Mouse (Mus musculus) kidney, embryonic 16.5 days (tissue): ENCODE data around the gene Zfp784. TPM values are rescaled to one million over a fixed set of nuclear protein-coding genes. Genes with fewer than 3 reads are reported as not detected.
"Not testable (repeated sequence)": the region's sequence is repeated elsewhere in the genome, so short reads cannot be mapped to it uniquely, and the experiment has no call there.

ENCODE experiments used
- ATAC-seq: fragments of 200-750 bp; cut with Nextera tagmentation; 2 replicates; pipeline ENCODE4 v1.8.0; 2017; ENCODE audit warnings: moderate TSS enrichment; ENCODE audit not compliant: low FRiP score, low TSS enrichment
- H3K27ac ChIP-seq: fragments of 300-500 bp; sonication (generic); 2 replicates; pipeline ENCODE4 v1.5.1; 2014; ENCODE audit warnings: low read length
- H3K27me3 ChIP-seq: fragments of 300-500 bp; sonication (generic); 2 replicates; pipeline ENCODE4 v1.6.1; 2014; ENCODE audit warnings: low read length, control low read depth, mixed read lengths; ENCODE audit not compliant: insufficient read depth
- H3K36me3 ChIP-seq: fragments of 300-500 bp; sonication (generic); 2 replicates; pipeline ENCODE4 v1.6.1; 2014; ENCODE audit warnings: low read length, control low read depth, mixed read lengths; ENCODE audit not compliant: insufficient read depth
- H3K4me1 ChIP-seq: fragments of 300-500 bp; sonication (generic); 2 replicates; pipeline ENCODE4 v1.6.1; 2014; ENCODE audit warnings: low read length, control low read depth, mixed read lengths; ENCODE audit not compliant: insufficient read depth
- H3K4me2 ChIP-seq: fragments of 300-500 bp; sonication (generic); replicated peaks from 2 replicates; pipeline ENCODE4 v1.6.1; 2014; ENCODE audit warnings: low read depth, low read length
- H3K4me3 ChIP-seq: fragments of 300-500 bp; sonication (generic); 2 replicates; pipeline ENCODE4 v1.5.1; 2014; ENCODE audit warnings: mild to moderate bottlenecking, low read length
- H3K9ac ChIP-seq: fragments of 300-500 bp; sonication (generic); replicated peaks from 2 replicates; pipeline ENCODE4 v1.6.1; 2014; ENCODE audit warnings: low read length
- H3K9me3 ChIP-seq: fragments of 300-500 bp; sonication (generic); 2 replicates; pipeline ENCODE4 v1.6.1; 2016; ENCODE audit warnings: low read length, control low read depth
- WGBS: fragments of 180-500 bp; shearing (Covaris S2); extraction: QIAGEN DNeasy Blood & Tissue Kit; methylation state at CpG from one replicate; pipeline ENCODE4 v1.1.7; 2014; 5-methylcytosine and 5-hydroxymethylcytosine counted together
- polyA plus RNA-seq: library from polyadenylated mRNA; unstranded; fragments of >200 nt; fragmentation: Nextera tagmentation; extraction: Ambion mirVana; gene quantifications from 2 replicates; pipeline ENCODE4 v1.2.1, GENCODE M21; 2015

Zfp784 gene
- polyA plus RNA-seq, 1 experiment from 2014 or later, result 8.2 TPM

DNA sequence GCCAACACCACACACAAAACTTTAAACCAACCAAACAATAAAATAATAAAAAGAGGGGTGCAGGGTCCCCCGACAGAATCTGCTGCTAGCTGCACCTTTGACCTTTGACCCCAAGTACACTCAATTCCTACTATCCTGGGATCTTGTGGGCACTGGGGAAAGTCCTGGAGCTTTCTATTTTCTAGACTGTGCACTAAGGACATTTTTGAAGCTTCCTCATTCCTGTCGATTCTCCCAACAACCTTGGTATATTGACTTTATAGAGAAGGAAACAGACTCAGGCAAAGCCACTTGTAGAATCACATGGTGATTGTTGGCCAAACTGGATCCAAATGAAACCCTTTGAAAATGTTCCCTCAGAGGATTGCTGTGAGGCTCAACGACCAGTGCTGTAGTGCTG, 22.2 kb downstream of the Zfp784 start:
- WGBS, result 57% methylated on average over 3 of the region's 3 CpGs
- no peaks in the 10 kb centered on the region for H3K27me3 ChIP-seq
- peaks cover 22% of the 10 kb centered on the region for H3K4me1 ChIP-seq
- peaks cover 26% of the 10 kb centered on the region for H3K36me3 ChIP-seq
- peak overlapping the region; percentile 99 for H3K27ac ChIP-seq
- H3K4me3 ChIP-seq, result peak overlapping the region; percentile 86
- H3K4me2 ChIP-seq, result peak overlapping the region; percentile 73
- H3K9ac ChIP-seq, result peak overlapping the region; percentile 79
- ATAC-seq, result no peak
- H3K9me3 ChIP-seq, result no peaks in the 10 kb centered on the region

DNA sequence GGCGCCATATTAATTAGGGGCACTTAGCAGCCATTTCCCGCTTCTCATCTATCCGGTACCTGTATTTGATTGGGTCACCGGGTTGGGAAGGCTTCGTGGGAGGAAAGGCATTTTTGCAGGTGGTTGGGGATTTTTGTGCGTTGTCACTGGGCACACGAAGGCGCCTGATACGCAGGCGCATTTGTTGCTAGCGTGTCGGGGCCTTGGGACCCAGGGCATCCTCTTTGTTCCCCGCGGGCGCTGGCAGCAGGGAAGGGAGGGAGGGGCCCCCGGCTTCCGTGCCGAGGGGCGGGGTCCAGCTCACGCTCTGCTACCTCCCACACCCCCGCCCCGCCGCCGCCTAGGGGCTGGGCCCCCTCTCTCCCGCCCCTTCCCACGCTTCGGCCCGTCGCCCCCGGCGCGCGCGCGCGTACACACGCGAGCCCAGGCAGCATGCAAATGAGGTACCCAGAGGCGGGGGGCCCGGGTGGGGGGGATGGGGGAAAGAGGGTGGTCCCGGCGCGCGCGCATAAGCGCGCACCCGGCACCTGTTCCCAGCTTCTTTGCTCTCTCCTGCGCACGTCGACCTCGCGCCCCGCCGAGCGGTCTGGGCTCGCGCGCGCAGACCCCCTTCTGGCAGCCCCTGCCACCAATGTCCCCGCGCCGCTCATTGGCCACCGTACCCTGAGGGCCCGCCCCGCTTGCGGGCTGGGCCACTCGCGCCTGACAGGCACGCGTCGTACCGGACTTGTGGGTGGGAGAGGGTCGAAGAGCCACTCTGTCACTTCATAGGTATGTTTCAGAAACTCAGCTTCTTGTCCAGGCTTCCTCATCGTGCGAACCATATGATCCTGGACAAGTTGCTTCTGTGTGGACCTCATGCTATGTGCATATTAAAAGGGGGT, 22.9 kb downstream of the Zfp784 start, which contains the start of gene Gm44973:
Gm44973 (plus strand) TSS at position 379 of the 884 bp plus-strand sequence.
- H3K27me3 ChIP-seq, result no peaks in the 10 kb centered on the region
- peaks cover 33% of the 10 kb centered on the region for H3K36me3 ChIP-seq
- peak within 1 kb of the TSS; percentile 86 for H3K4me3 ChIP-seq
- H3K9me3 ChIP-seq, result no peaks in the 10 kb centered on the region
- peak within 1 kb of the TSS; percentile 73 for H3K4me2 ChIP-seq
- WGBS, result under 1% methylated on average over 51 of the region's 76 CpGs
- peaks cover 21% of the 10 kb centered on the region for H3K4me1 ChIP-seq
- peak within 1 kb of the TSS; percentile 99 for H3K27ac ChIP-seq
- peak within 1 kb of the TSS; percentile 95 for H3K9ac ChIP-seq
- peak; percentile 79 for ATAC-seq

DNA sequence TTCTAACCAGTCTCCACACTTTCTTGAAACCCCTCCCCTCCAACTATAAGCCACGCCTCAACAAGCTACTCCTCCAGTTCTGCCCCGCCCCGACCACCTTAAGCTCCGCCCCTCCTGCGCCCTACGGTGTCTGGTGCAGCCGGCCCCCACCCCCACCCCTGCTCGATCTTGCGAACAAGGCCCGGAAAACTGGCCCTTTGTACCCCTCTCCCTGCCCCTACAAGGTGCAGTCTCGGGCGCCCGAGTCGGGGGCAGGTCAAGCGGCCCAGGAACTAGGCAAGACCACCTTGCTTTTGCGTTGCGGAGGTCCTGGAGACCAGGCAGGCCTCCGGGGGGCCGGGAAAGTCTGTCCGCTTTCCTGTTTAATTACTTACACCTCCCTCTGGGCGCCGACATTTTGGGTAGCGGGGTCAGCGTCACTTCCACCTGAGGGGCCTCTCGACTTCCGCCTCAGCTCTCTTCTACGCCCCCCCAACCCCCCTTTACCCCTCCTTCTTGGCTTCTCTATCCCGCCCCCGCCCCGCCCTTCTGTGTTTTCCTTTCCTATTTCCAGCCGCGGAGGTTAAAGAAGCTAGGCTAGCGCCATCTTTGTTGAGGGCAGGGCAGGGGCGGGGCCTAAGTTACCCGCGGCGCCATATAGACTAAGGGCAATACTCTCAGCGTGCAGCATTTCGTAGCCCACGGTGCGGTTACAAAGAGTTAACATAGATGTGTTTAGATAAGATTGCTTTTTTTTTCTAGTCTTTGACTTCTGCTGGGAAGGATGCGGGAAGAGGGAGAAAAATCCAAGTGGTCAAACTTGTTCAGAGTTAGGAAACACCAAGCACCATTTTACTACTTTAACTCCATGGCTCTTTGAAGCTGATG, 23.8 kb downstream of the Zfp784 start, which contains the start of the genes Zfp524 and Fiz1:
Zfp524 (plus strand) TSS at position 165 of the 867 bp plus-strand sequence.
Fiz1 (minus strand) TSS at position 447 of the 867 bp plus-strand sequence.
- peaks cover 42% of the 10 kb centered on the region for H3K36me3 ChIP-seq
- H3K9me3 ChIP-seq, result no peaks in the 10 kb centered on the region
- ATAC-seq, result peak; percentile 81
- peak within 1 kb of the TSS; percentile 86 for H3K4me3 ChIP-seq
- H3K4me2 ChIP-seq, result peak within 1 kb of the TSS; percentile 73
- H3K4me1 ChIP-seq, result peaks cover 21% of the 10 kb centered on the region
- H3K9ac ChIP-seq, result peak within 1 kb of the TSS; percentile 95
- WGBS, result 0% methylated on average over 41 of the region's 42 CpGs
- no peaks in the 10 kb centered on the region for H3K27me3 ChIP-seq
- peak within 1 kb of the TSS; percentile 99 for H3K27ac ChIP-seq

DNA sequence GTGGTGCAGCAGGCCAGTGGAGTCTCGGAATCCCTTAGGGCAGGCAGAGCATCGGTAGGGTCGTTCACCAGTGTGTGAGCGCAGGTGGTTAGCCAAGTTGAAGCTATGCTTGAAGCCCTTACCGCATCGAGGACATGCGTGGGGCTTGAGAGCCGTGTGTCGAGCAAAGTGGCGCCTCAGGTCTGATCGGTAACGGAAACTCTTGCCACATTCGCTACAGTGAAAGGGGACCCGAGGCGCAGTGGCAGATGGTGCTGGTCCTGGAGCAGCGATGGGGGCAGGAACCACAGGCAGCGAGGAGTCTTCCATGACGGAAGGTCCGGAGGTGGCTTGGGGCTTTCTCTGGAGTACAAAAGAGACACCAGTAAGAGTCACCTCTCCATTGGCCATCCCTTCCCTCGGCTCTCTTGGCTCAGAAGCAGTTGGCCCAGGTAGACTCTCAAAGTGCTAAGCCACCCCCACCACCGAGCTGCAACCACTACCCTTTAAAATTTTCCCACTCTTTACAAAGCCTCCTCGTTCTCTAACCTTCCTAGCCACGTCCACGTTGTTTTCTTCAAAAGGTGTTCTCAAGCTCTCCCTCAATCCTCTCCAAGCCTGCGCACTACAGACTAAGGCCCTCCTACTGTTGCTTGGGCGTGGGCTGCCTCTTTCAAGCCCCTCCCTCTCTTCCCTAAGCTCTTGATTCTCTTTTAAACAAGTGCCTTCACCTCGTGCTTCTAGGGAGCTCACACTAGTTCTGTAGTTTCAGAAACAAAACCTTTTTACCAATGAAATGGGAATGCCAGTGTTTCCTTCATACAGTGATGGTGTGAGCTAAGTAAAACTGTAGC, 25.3 kb downstream of the Zfp784 start:
- no peaks in the 10 kb centered on the region for H3K9me3 ChIP-seq
- H3K27me3 ChIP-seq, result no peaks in the 10 kb centered on the region
- peaks cover 58% of the 10 kb centered on the region for H3K36me3 ChIP-seq
- 92% methylated on average over 27 of the region's 27 CpGs for WGBS
- ATAC-seq, result no peak
- no peak overlapping the region for H3K27ac ChIP-seq
- H3K4me2 ChIP-seq, result peak overlapping the region; percentile 54
- no peak overlapping the region for H3K9ac ChIP-seq
- H3K4me3 ChIP-seq, result peak overlapping the region; percentile 86; the same call in 1 of the 2 replicates
- H3K4me1 ChIP-seq, result peaks cover 13% of the 10 kb centered on the region

DNA sequence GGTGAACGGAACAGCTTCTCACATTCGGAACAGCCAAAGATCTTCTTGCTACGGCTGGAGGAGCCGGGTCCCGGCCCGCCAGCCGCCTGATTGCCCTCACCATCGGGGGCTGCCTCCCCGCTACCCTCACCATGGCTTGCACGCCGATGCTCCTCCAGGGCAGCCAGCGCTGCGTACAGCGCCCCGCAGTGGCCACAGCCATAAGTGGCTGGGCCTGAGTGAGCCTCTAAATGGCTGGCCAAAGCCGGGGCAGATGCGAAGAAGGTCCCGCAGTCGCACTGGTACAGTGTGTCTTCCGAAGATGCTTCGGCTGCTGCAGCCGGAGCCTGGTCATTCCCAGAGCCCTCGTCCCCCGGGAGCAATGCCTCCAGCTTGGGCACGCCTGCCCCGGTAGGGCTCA, 30.0 kb downstream of the Zfp784 start:
- Histone ChIP-seq H3K9me3 (no peaks in the 10 kb centered on the region), H3K36me3 (peaks cover 67% of the 10 kb centered on the region), H3K27me3 (no peaks in the 10 kb centered on the region), H3K4me3 (no peak overlapping the region), H3K4me1 (0 out of 2 replicates have a peak, but pooled peaks cover 2% of the 10 kb centered on the region), H3K27ac (no peak overlapping the region), H3K4me2 (no peak overlapping the region), H3K9ac (no peak overlapping the region)
- WGBS, result 95% methylated on average over 23 of the region's 26 CpGs
- 0 out of 2 replicates have a peak, but pooled peaks have one; percentile 13 for ATAC-seq

DNA sequence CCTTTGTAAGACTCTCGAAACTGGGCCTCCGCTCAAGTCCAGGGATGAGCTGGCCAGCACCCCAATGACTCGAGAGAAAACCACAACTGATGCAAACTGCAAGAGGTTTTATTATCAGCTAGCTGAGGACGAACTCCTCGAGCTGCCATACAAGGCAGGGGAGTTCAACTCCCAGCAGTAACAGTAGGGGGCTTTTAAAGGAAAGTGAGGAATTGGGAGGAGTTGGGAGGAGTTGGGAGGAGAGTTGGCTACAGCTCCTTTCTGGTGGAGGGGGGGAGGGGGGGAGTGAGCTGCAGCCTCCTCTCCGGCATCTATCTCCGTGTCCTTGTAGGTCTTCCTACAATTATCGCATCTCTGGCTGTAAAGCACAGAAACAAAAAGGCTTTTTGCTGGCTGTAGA, 35.4 kb downstream of the Zfp784 start:
- H3K4me2 ChIP-seq, H3K4me3 ChIP-seq, H3K27ac ChIP-seq, H3K4me1 ChIP-seq, ATAC-seq, H3K9me3 ChIP-seq, H3K9ac ChIP-seq, H3K27me3 ChIP-seq: not testable (repeated sequence)
- WGBS, result 74% methylated on average over 8 of the region's 8 CpGs
- H3K36me3 ChIP-seq, result peaks cover 18% of the 10 kb centered on the region

DNA sequence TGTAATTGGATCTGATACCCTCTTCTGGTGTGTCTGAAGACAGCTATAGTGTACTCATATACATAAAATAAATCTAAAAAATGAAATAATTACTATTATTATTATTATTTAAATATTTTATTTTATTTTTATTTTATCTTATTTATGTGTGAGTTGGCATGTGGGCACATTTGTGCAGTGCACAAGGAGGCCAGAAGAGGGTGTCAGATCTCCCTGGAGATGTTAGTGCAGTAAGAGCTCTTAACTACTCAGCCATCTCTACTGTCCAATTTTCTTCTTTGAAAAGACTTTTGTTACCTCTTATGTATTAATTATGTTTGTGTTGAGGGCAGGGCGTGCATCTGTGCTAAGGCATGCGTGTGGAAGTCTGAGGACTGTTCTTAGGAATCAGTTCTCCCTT, 38.4 kb downstream of the Zfp784 start:
- no peak overlapping the region for H3K4me2 ChIP-seq
- H3K4me3 ChIP-seq, result no peak overlapping the region
- H3K36me3 ChIP-seq, result no peaks in the 10 kb centered on the region
- no peak for ATAC-seq
- WGBS, result 65% methylated on average over 2 of the region's 2 CpGs
- H3K4me1 ChIP-seq, result peaks cover 15% of the 10 kb centered on the region
- H3K9me3 ChIP-seq, result no peaks in the 10 kb centered on the region
- no peak overlapping the region for H3K27ac ChIP-seq
- no peak overlapping the region for H3K9ac ChIP-seq
- no peaks in the 10 kb centered on the region for H3K27me3 ChIP-seq

DNA sequence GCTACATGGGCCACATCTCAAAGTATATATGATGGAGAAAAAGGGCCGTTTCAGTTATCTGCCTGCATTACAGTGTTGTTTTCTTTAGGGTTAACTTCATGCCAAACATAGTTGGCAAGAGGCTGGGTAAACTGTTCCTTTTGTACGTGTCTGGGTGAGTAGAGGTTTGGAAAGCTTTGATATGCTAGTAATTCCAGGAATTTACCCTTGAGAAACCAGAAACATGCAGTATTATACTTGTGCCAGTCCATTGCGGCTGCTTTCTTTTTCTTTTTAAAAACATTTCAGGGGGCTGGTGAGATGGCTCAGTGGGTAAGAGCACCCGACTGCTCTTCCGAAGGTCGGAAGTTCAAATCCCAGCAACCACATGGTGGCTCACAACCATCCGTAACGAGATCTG, 41.3 kb downstream of the Zfp784 start:
- peak overlapping the region; percentile 72; the same call in 1 of the 2 replicates for H3K27ac ChIP-seq
- peaks cover 14% of the 10 kb centered on the region for H3K9me3 ChIP-seq
- H3K4me1 ChIP-seq, result peaks cover 18% of the 10 kb centered on the region
- H3K27me3 ChIP-seq, result no peaks in the 10 kb centered on the region
- peaks cover 20% of the 10 kb centered on the region for H3K36me3 ChIP-seq
- H3K4me3 ChIP-seq, result peak overlapping the region; percentile 85
- no peak for ATAC-seq
- H3K4me2 ChIP-seq, result peak overlapping the region; percentile 86
- WGBS, result 72% methylated on average over 6 of the region's 8 CpGs
- H3K9ac ChIP-seq, result no peak overlapping the region; the same call in 1 of the 2 replicates
